Mouse (Mus musculus): Measurements from ENCODE around the gene Top1.

DNA sequence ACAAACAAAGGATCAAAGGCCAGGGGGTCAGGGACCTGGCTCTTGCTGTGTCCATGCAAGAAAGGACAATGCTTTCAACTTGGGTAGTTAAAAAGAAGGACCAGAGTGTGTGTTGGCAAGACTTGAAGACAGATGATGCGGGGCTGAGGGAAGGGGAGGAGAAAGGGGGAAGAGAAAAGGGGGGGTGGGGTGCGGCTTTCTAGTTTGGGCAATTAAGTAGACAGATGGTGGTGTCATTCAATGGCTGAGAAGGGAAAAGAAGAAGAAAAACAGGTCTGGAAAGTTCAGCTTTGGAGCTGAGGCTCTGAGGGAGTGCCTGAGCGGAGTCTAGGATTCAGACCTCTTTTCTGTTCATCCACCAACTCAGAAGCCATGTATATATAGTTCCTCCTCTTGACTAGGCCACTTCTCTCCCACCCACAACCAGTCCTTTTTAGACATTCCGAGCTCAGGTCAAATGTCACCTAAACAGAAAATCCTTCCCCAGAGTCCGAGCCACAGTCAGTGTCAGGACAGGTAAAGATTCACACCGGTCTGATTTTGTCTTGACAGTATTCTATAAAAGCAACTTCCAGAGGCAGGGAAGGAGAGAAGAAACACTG is 27.0 kb upstream of the Top1 start:
- TF ChIP-seq CTCF (IDR thresholded peaks at IDR 0.05; ENCODE audit: low read depth) (no peak), EP300 (optimal IDR thresholded peaks at IDR 0.05) (no peak)

Data from stomach, postnatal 0 days (tissue).